Mouse (Mus musculus) embryonic facial prominence, embryonic 12.5 days (tissue): ENCODE data around the gene Pde10a. TPM values are rescaled to one million over a fixed set of nuclear protein-coding genes. Genes with fewer than 3 reads are reported as not detected.

Experiments used
- ATAC-seq: fragments of 200-750 bp; cut with Nextera tagmentation; 2 replicates; pipeline ENCODE4 v1.8.0; 2017; ENCODE audit not compliant: insufficient number of reproducible peaks, insufficient read depth, low FRiP score, low TSS enrichment
- H3K27ac ChIP-seq: fragments of 300-500 bp; sonication (generic); 2 replicates; pipeline ENCODE4 v1.5.1; 2016; ENCODE audit warnings: mild to moderate bottlenecking
- H3K27me3 ChIP-seq: fragments of 300-500 bp; sonication (generic); 2 replicates; pipeline ENCODE4 v1.6.1; 2016; ENCODE audit warnings: mild to moderate bottlenecking, moderate library complexity
- H3K36me3 ChIP-seq: fragments of 300-500 bp; sonication (generic); 2 replicates; pipeline ENCODE4 v1.6.1; 2016; ENCODE audit warnings: mild to moderate bottlenecking
- H3K4me1 ChIP-seq: fragments of 300-500 bp; sonication (generic); 2 replicates; pipeline ENCODE4 v1.6.1; 2016
- H3K4me2 ChIP-seq: fragments of 300-500 bp; sonication (generic); replicated peaks from 2 replicates; pipeline ENCODE4 v1.6.1; 2016; ENCODE audit warnings: mild to moderate bottlenecking, moderate library complexity
- H3K4me3 ChIP-seq: fragments of 300-500 bp; sonication (generic); 2 replicates; pipeline ENCODE4 v1.5.1; 2016; ENCODE audit warnings: mild to moderate bottlenecking
- H3K9ac ChIP-seq: fragments of 300-500 bp; sonication (generic); 2 replicates; pipeline ENCODE4 v1.6.1; 2016; ENCODE audit warnings: mild to moderate bottlenecking, moderate library complexity
- H3K9me3 ChIP-seq: fragments of 300-500 bp; sonication (generic); 2 replicates; pipeline ENCODE4 v1.6.1; 2016; ENCODE audit warnings: mild to moderate bottlenecking, moderate library complexity
- WGBS: fragments of 180-500 bp; shearing (Covaris S2); methylation state at CpG from one replicate; pipeline ENCODE4 v1.1.7; 2016; 5-methylcytosine and 5-hydroxymethylcytosine counted together
- polyA plus RNA-seq: library from polyadenylated mRNA; unstranded; fragments of >200 nt; fragmentation: Nextera tagmentation; extraction: Ambion mirVana; gene quantifications from 2 replicates; pipeline ENCODE4 v1.2.1, GENCODE M21; 2016

Pde10a gene
- polyA plus RNA-seq, 1 experiment from 2014 or later: 3.9 TPM

GRCm38 (mm10) chr17:8636231-8636630 lies 111.1 kb downstream of the Pde10a start:
- WGBS: 65% methylated on average over 3 of the region's 3 CpGs
- H3K9ac ChIP-seq: no peak overlapping the region
- no peak for ATAC-seq
- H3K4me3 ChIP-seq: no peak overlapping the region
- H3K4me2 ChIP-seq: no peak overlapping the region
- H3K4me1 ChIP-seq: no peaks in the 10 kb centered on the region
- H3K27me3 ChIP-seq: no peaks in the 10 kb centered on the region
- no peak overlapping the region for H3K27ac ChIP-seq
- no peaks in the 10 kb centered on the region for H3K36me3 ChIP-seq
- no peaks in the 10 kb centered on the region for H3K9me3 ChIP-seq

DNA sequence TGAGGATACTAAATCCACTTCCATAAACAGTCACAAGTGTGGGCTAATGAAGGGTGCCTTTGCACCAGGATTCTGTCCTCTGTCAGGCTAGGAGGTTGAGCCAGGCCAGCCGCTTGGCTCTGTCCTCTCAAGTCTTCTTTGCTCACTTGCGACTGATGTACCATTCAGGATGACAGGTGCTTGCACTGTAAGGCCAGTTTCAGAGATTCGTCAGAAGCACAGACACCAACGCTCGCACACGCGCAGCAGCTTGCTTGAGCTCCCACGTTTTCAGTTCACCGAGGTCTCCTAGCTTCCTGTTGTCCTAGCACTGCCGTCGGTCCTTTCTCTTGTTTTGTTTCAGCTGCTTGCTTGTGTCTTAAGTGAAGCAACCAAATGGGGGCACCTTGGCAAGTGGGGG lies 111.5 kb downstream of the Pde10a start:
- 76% methylated on average over 11 of the region's 11 CpGs for WGBS
- H3K4me2 ChIP-seq: no peak overlapping the region
- H3K27ac ChIP-seq: no peak overlapping the region
- no peak overlapping the region for H3K9ac ChIP-seq
- no peaks in the 10 kb centered on the region for H3K9me3 ChIP-seq
- no peak overlapping the region for H3K4me3 ChIP-seq
- H3K36me3 ChIP-seq: no peaks in the 10 kb centered on the region
- no peaks in the 10 kb centered on the region for H3K27me3 ChIP-seq
- H3K4me1 ChIP-seq: no peaks in the 10 kb centered on the region
- ATAC-seq: no peak

DNA sequence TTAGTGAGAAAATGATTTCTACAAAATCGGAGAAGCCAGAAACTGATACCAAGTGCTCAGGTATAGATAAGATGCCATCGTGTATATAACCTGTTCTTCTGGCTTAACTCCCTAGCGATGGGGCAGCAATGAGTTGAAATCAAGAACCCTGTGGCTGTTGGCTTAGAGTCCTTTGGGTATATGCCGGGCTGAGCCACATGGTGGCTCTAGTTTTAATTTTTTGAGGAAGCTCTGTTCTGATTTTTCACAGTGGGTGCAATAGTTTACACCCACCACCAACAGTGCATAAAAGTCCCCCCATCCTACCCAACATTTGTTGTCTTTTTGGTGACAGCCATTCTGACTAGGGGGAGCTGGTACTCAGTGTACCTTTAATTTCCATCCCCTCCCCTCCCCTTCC lies 112.0 kb downstream of the Pde10a start:
- Histone ChIP-seq H3K4me3 (no peak overlapping the region), H3K9me3 (no peaks in the 10 kb centered on the region), H3K36me3 (no peaks in the 10 kb centered on the region), H3K4me1 (no peaks in the 10 kb centered on the region), H3K27ac (no peak overlapping the region), H3K9ac (no peak overlapping the region), H3K27me3 (no peaks in the 10 kb centered on the region), H3K4me2 (no peak overlapping the region)
- ATAC-seq: no peak
- 66% methylated on average over 4 of the region's 4 CpGs for WGBS

DNA sequence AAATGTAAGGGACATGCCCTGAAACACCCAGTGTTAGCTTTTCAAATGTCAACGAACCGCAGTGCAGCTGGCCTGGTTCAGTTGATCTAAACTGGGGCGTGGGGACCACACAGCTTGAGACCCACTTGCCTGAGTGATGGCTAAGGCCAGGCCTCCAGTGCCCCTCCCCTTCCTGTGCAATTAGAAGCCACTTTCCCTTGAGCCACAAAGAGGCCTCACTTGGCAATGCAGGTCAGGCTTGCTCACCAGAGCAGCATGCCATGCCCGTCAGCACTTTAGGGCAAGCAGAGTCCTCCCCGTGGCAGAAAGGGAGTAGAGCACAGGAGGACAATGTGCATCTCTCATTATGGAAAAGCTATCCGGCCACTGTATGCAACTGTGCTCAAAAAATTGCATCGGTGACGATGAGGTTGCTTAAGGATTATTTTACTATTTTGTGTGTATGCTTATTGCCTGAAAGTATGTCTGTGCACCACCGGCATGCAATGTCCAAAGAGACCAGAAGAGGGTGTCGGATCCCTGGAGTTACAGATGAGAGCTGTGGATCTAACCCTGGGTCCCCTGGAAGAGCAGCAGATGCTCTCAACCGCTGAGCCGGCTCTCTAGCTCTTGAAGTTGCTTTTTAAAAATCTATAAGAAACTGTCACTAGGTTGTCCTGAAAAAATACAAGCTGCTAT lies 114.7 kb downstream of the Pde10a start:
- Histone ChIP-seq H3K4me1 (no peaks in the 10 kb centered on the region), H3K36me3 (no peaks in the 10 kb centered on the region), H3K27ac (no peak overlapping the region), H3K4me3 (no peak overlapping the region), H3K9me3 (no peaks in the 10 kb centered on the region), H3K4me2 (no peak overlapping the region), H3K9ac (no peak overlapping the region), H3K27me3 (no peaks in the 10 kb centered on the region)
- WGBS: 81% methylated on average over 12 of the region's 12 CpGs
- ATAC-seq: no peak

DNA sequence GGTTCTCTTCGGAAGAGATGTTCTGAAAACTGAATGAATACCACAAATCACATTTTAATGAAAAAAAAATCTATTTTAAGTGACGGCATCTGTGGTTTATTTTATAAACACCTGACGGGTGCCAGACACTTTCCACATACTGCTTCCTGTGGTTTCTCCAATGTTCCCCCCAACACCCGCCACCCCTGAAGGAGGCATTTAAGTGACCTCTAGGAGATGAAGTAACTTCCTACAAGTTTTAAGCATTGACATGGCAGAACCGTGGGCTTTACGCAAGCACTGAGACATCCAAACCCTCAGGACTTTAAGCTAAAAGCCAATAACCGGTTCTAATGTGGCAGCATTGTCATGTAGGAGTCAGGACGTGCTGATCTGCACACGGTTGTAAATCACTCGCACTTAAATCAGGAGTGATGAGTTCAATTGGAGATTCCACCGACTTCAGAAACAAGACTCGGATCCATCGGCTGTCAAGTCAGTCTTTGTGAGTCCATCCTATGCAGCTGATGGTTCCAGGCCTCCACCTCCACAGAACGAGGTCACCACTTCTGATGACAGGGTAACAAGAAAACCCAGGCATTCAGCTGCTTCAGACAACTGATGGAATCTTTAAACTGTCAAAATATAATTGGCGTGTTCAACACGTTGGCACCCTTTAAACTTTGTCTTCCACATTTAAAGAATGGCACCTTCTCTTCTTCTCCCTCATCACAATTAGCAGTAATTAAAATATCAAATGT lies 115.7 kb downstream of the Pde10a start:
- ATAC-seq: no peak
- Histone ChIP-seq H3K4me3 (no peak overlapping the region), H3K4me1 (no peaks in the 10 kb centered on the region), H3K9ac (no peak overlapping the region), H3K9me3 (no peaks in the 10 kb centered on the region), H3K27me3 (no peaks in the 10 kb centered on the region), H3K27ac (no peak overlapping the region), H3K36me3 (no peaks in the 10 kb centered on the region), H3K4me2 (no peak overlapping the region)
- 80% methylated on average over 16 of the region's 16 CpGs for WGBS

DNA sequence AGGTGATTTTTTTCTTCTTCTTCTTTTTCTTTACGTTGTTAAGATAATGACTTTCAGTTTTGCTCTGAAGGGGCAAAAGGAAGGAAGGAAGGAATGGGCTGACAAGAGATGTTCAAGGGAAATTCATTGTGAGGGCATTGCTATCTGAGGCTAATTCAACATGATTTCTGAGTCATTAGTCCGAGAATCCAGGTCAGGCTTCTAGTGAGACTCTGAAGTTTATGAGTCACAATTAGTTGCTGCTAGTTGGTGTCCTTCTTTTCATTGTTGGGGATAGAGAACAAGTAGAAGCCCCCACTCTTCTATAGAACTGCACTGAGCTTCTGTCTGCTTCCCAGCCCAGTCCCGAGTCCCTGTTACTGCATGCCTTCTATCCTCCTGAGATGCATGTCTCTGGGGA lies 116.3 kb downstream of the Pde10a start:
- Histone ChIP-seq H3K4me1 (no peaks in the 10 kb centered on the region), H3K36me3 (no peaks in the 10 kb centered on the region), H3K9me3 (no peaks in the 10 kb centered on the region), H3K27me3 (no peaks in the 10 kb centered on the region), H3K9ac (no peak overlapping the region), H3K27ac (no peak overlapping the region), H3K4me3 (no peak overlapping the region), H3K4me2 (no peak overlapping the region)
- WGBS: 65% methylated on average over 3 of the region's 3 CpGs
- ATAC-seq: no peak

GRCm38 (mm10) chr17:8642356-8642755 lies 117.2 kb downstream of the Pde10a start:
- Histone ChIP-seq H3K4me1 (no peaks in the 10 kb centered on the region), H3K9me3 (no peaks in the 10 kb centered on the region), H3K4me2 (no peak overlapping the region), H3K27me3 (no peaks in the 10 kb centered on the region), H3K36me3 (no peaks in the 10 kb centered on the region), H3K4me3 (no peak overlapping the region), H3K9ac (no peak overlapping the region), H3K27ac (no peak overlapping the region)
- WGBS: 60% methylated on average over 3 of the region's 3 CpGs
- ATAC-seq: no peak

DNA sequence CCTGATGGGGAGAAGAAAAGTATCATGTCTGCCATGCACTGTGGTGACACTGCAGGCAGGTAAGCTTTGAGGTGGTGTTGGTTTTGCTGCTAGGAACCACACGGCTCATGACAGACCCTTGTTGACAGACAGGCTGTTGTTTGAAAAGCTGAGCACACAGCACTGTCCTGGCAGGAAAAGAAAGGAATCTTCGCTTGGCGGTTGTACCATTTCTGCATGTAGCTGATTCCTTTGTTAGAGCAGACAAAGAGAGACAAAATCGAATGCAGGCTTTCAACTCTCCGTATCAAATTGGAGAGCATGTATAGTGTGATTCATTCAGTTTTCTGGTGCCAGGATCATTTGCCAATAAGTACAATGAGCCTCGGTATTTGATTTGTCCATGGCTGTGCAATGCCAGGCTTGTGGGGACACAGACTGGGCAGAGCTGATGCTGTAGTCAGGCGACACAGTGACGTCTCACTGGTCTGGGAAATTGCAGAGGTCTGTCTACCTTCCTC lies 122.2 kb downstream of the Pde10a start:
- Histone ChIP-seq H3K36me3 (no peaks in the 10 kb centered on the region), H3K4me3 (no peak overlapping the region), H3K27ac (no peak overlapping the region), H3K9ac (no peak overlapping the region), H3K27me3 (no peaks in the 10 kb centered on the region), H3K4me2 (no peak overlapping the region), H3K4me1 (no peaks in the 10 kb centered on the region), H3K9me3 (no peaks in the 10 kb centered on the region)
- 72% methylated on average over 8 of the region's 8 CpGs for WGBS
- ATAC-seq: no peak

DNA sequence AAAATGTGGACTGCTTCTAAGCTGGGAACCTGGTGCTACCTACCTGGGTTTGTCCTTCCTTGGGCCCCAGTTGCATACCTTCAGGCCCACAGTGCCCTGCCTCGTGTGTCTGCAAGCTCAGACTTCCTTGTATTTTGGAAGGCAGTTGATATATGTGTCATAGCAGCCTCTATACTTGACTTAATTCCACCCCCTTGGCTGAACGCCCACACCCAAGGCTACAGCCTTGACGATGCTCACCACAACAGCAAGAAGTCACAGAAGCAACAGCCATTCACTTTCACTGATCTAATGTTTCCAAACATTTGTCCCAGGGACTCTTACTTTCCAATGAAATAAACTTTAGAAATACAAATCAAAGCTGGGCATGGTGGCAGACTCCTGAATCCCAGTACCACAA lies 123.1 kb downstream of the Pde10a start:
- Histone ChIP-seq H3K4me3 (no peak overlapping the region), H3K27me3 (no peaks in the 10 kb centered on the region), H3K9me3 (no peaks in the 10 kb centered on the region), H3K4me1 (no peaks in the 10 kb centered on the region), H3K27ac (no peak overlapping the region), H3K4me2 (no peak overlapping the region), H3K36me3 (no peaks in the 10 kb centered on the region), H3K9ac (no peak overlapping the region)
- no peak for ATAC-seq
- WGBS: 70% methylated on average over 3 of the region's 3 CpGs

GRCm38 (mm10) chr17:8652681-8653262 lies 127.6 kb downstream of the Pde10a start:
- H3K4me3 ChIP-seq: no peak overlapping the region
- no peak overlapping the region for H3K27ac ChIP-seq
- no peaks in the 10 kb centered on the region for H3K4me1 ChIP-seq
- 89% methylated on average over 3 of the region's 3 CpGs for WGBS
- ATAC-seq: no peak
- no peaks in the 10 kb centered on the region for H3K9me3 ChIP-seq
- no peaks in the 10 kb centered on the region for H3K27me3 ChIP-seq
- H3K4me2 ChIP-seq: no peak overlapping the region
- no peak overlapping the region for H3K9ac ChIP-seq
- no peaks in the 10 kb centered on the region for H3K36me3 ChIP-seq

DNA sequence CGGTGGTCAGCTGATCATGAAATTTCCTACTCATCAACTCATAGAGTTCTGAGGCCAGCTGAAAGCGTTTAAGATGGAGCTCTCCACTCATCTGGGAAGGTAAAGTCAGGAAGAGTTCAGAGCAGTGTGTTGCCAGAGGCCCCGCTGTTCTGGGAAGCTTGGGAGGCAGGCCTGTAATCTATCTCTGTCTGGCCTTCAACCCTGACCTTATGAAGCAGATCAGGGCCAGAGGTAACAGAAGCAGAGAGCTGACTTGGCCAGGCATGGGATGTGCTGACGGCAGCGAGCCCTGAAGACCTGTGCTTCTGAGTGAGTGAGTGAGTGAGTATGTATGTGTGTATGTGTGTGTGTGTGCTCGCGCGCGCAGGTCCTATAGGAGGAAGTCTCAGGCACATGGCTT lies 132.5 kb downstream of the Pde10a start:
- no peak for ATAC-seq
- WGBS: 74% methylated on average over 9 of the region's 9 CpGs
- H3K27me3 ChIP-seq: no peaks in the 10 kb centered on the region
- no peak overlapping the region for H3K4me3 ChIP-seq
- no peak overlapping the region for H3K27ac ChIP-seq
- H3K4me2 ChIP-seq: no peak overlapping the region
- H3K9me3 ChIP-seq: no peaks in the 10 kb centered on the region
- H3K36me3 ChIP-seq: no peaks in the 10 kb centered on the region
- H3K4me1 ChIP-seq: no peaks in the 10 kb centered on the region
- no peak overlapping the region for H3K9ac ChIP-seq
